Mouse (Mus musculus): ENCODE data around the gene Phtf2. TPM values are rescaled to one million over a fixed set of nuclear protein-coding genes. Genes with fewer than 3 reads are reported as not detected.

Phtf2 gene
- polyA plus RNA-seq, 1 experiment: 39.3 TPM

DNA sequence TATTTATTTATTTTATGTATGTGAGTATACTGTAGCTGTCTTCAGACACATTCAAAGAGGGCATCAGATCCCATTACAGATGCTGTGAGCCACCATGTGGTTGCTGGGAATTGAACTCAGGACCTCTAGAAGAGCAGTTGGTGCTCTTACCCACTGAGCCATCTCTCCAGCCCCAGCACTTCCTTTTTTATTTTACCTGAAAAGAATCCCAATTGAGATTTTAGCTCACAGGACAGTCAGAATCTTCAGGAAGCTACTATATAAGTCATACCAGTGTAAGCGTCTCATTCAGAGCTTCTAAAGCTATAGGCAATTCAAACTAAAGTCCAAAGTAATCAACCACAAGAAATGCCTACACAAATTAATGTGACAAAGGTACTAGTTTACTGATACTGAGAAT, 47.5 kb downstream of the Phtf2 start:
- Histone ChIP-seq H3K9me3 (replicated peaks; ENCODE audit: control insufficient read depth, insufficient read depth, low read length, poor library complexity, severe bottlenecking) (no peaks in the 10 kb centered on the region; the same call in 1 of the 2 replicates), H3K9ac (ENCODE audit: low read depth, poor library complexity, severe bottlenecking) (no peak overlapping the region), H3K36me3 (ENCODE audit: control insufficient read depth, insufficient read depth, low read length, poor library complexity, severe bottlenecking) (no peaks in the 10 kb centered on the region; the same call in 1 of the 2 replicates), H3K27ac (ENCODE audit: insufficient read depth, low read length) (no peak overlapping the region), H3K4me1 (ENCODE audit: control insufficient read depth, insufficient read depth, low read length) (no peaks in the 10 kb centered on the region), H3K27me3 (ENCODE audit: control insufficient read depth, insufficient read depth, low read length, poor library complexity, severe bottlenecking) (no peaks in the 10 kb centered on the region), H3K4me3 (ENCODE audit: low read depth, low read length) (no peak overlapping the region)
- TF ChIP-seq EP300 (IDR thresholded peaks at IDR 0.05; ENCODE audit: insufficient read depth, low read depth, low read length) (no peak), POLR2A (IDR thresholded peaks at IDR 0.05; ENCODE audit: insufficient read depth, low read length) (no peak), CTCF (IDR thresholded peaks at IDR 0.05; ENCODE audit: low read depth, low read length) (no peak)

DNA sequence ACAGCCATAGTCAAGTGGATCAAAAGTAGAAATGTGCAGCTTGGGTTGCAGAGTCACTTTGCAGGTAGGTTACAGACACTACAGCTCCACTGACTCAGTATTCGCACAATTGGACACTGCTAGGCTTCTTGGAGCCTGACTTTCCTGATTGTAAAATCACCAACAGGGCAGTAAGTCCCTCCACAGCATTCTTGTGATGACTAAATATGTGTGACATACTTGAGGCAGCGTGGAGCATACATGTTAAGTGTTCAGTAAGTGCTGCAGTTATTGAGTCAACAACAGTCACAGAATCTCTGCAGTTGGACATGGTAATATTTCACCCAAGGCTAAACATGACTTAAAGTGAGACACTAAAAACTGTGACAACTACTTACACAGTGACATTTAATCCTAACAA, 50.5 kb downstream of the Phtf2 start:
- H3K9ac ChIP-seq (ENCODE audit: low read depth, poor library complexity, severe bottlenecking): no peak overlapping the region
- TF ChIP-seq POLR2A (IDR thresholded peaks at IDR 0.05; ENCODE audit: insufficient read depth, low read length) (no peak), CTCF (IDR thresholded peaks at IDR 0.05; ENCODE audit: low read depth, low read length) (no peak), EP300 (IDR thresholded peaks at IDR 0.05; ENCODE audit: insufficient read depth, low read depth, low read length) (no peak)
- H3K36me3 ChIP-seq (ENCODE audit: control insufficient read depth, insufficient read depth, low read length, poor library complexity, severe bottlenecking): no peaks in the 10 kb centered on the region
- H3K4me3 ChIP-seq (ENCODE audit: low read depth, low read length): no peak overlapping the region
- H3K27me3 ChIP-seq (ENCODE audit: control insufficient read depth, insufficient read depth, low read length, poor library complexity, severe bottlenecking): no peaks in the 10 kb centered on the region
- H3K4me1 ChIP-seq (ENCODE audit: control insufficient read depth, insufficient read depth, low read length): no peaks in the 10 kb centered on the region
- H3K27ac ChIP-seq (ENCODE audit: insufficient read depth, low read length): no peak overlapping the region
- no peaks in the 10 kb centered on the region for H3K9me3 ChIP-seq (replicated peaks; ENCODE audit: control insufficient read depth, insufficient read depth, low read length, poor library complexity, severe bottlenecking)

DNA sequence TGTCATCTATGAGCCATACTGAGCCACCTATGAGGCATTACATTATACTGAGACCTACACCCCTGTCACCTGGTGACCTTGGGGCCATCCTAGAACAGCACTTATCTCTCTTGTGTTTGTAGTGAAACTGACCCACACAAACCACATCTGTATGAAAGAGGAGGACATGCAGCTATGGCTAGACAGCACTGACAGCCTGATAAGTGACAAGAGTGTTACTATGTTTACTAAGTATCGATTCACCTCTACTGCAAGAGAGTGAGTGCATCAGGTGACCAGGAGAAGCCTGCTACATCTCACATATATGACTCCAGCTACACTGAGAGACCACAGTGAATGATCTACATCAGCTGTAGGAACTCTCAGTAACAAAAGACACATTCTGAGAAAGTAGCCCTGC, 51.2 kb downstream of the Phtf2 start:
- H3K4me3 ChIP-seq (ENCODE audit: low read depth, low read length): no peak overlapping the region
- no peaks in the 10 kb centered on the region for H3K9me3 ChIP-seq (replicated peaks; ENCODE audit: control insufficient read depth, insufficient read depth, low read length, poor library complexity, severe bottlenecking)
- no peak for TF ChIP-seq CTCF (IDR thresholded peaks at IDR 0.05; ENCODE audit: low read depth, low read length)
- TF ChIP-seq EP300 (IDR thresholded peaks at IDR 0.05; ENCODE audit: insufficient read depth, low read depth, low read length): no peak
- no peak for TF ChIP-seq POLR2A (IDR thresholded peaks at IDR 0.05; ENCODE audit: insufficient read depth, low read length)
- H3K4me1 ChIP-seq (ENCODE audit: control insufficient read depth, insufficient read depth, low read length): no peaks in the 10 kb centered on the region
- H3K36me3 ChIP-seq (ENCODE audit: control insufficient read depth, insufficient read depth, low read length, poor library complexity, severe bottlenecking): no peaks in the 10 kb centered on the region
- H3K27me3 ChIP-seq (ENCODE audit: control insufficient read depth, insufficient read depth, low read length, poor library complexity, severe bottlenecking): no peaks in the 10 kb centered on the region
- no peak overlapping the region for H3K27ac ChIP-seq (ENCODE audit: insufficient read depth, low read length)
- no peak overlapping the region for H3K9ac ChIP-seq (ENCODE audit: low read depth, poor library complexity, severe bottlenecking)

DNA sequence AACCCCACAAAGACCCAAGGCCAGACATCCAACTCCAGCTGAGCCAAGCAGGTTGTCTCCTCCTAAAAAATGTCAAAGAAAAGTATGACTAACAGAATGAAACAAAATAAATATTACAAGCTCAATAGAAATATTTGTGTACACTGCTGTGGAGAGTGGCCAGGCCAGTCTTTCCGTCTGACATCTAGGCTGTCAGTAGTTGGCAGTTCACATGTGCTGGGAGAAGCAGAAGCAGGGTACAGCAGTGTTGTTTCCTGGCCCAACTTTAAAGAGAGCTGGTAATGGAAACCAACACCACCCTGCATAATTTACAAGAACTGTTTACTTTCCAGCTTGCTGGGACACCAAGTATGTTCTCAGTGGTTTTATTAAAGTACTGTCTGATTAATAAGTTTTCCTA, 60.3 kb downstream of the Phtf2 start:
- no peaks in the 10 kb centered on the region for H3K36me3 ChIP-seq (ENCODE audit: control insufficient read depth, insufficient read depth, low read length, poor library complexity, severe bottlenecking)
- TF ChIP-seq POLR2A (IDR thresholded peaks at IDR 0.05; ENCODE audit: insufficient read depth, low read length) (no peak), CTCF (IDR thresholded peaks at IDR 0.05; ENCODE audit: low read depth, low read length) (no peak), EP300 (IDR thresholded peaks at IDR 0.05; ENCODE audit: insufficient read depth, low read depth, low read length) (no peak)

DNA sequence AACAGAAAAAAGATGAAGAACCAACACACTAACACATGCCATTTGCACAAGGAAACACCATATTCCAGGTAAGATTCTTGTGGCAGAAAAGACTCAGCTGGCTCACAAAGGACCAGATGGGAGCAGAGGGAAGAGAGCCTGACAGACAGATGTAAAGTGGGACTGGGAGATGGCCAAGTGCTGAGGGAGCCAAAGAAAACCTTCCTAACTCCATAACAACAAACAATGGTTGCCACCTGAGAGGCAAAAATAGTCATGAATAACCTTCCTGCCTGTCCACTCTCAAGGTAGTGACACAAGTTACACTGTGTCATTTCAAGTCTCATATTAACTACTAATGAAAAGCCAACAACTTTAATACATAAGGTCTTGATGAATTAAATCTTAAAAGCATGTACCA, 60.8 kb downstream of the Phtf2 start:
- Histone ChIP-seq H3K9me3 (replicated peaks; ENCODE audit: control insufficient read depth, insufficient read depth, low read length, poor library complexity, severe bottlenecking) (no peaks in the 10 kb centered on the region), H3K36me3 (ENCODE audit: control insufficient read depth, insufficient read depth, low read length, poor library complexity, severe bottlenecking) (no peaks in the 10 kb centered on the region), H3K9ac (ENCODE audit: low read depth, poor library complexity, severe bottlenecking) (no peak overlapping the region), H3K4me1 (ENCODE audit: control insufficient read depth, insufficient read depth, low read length) (no peaks in the 10 kb centered on the region), H3K27ac (ENCODE audit: insufficient read depth, low read length) (no peak overlapping the region), H3K27me3 (ENCODE audit: control insufficient read depth, insufficient read depth, low read length, poor library complexity, severe bottlenecking) (no peaks in the 10 kb centered on the region), H3K4me3 (ENCODE audit: low read depth, low read length) (no peak overlapping the region)
- TF ChIP-seq EP300 (IDR thresholded peaks at IDR 0.05; ENCODE audit: insufficient read depth, low read depth, low read length): no peak
- TF ChIP-seq CTCF (IDR thresholded peaks at IDR 0.05; ENCODE audit: low read depth, low read length): no peak
- TF ChIP-seq POLR2A (IDR thresholded peaks at IDR 0.05; ENCODE audit: insufficient read depth, low read length): no peak

More for the DNA sequence above, 60.3 kb downstream of the Phtf2 start:
- Histone ChIP-seq H3K9ac (ENCODE audit: low read depth, poor library complexity, severe bottlenecking) (no peak overlapping the region), H3K4me1 (ENCODE audit: control insufficient read depth, insufficient read depth, low read length) (no peaks in the 10 kb centered on the region), H3K27ac (ENCODE audit: insufficient read depth, low read length) (no peak overlapping the region), H3K4me3 (ENCODE audit: low read depth, low read length) (no peak overlapping the region), H3K27me3 (ENCODE audit: control insufficient read depth, insufficient read depth, low read length, poor library complexity, severe bottlenecking) (no peaks in the 10 kb centered on the region), H3K9me3 (replicated peaks; ENCODE audit: control insufficient read depth, insufficient read depth, low read length, poor library complexity, severe bottlenecking) (no peaks in the 10 kb centered on the region)

DNA sequence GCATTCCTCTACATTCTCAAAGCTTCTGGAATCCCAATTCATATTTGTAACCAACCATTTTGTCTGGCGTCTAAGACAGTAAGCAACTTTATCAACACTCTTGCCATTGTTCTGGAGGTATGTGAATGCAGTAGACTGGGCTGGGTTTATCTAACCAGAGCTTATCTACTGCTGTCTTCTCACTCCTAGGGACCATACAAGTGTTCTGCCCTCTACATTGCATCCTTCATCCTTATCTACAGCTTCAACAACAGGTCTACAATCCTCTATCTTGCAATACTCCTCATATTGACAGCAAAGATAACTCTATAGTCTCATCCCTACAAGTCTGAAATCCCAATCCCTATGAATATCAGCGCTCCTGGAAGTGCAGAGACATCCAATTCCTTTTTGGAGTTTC, 66.8 kb downstream of the Phtf2 start:
- no peak for TF ChIP-seq EP300 (IDR thresholded peaks at IDR 0.05; ENCODE audit: insufficient read depth, low read depth, low read length)
- TF ChIP-seq CTCF (IDR thresholded peaks at IDR 0.05; ENCODE audit: low read depth, low read length): no peak
- TF ChIP-seq POLR2A (IDR thresholded peaks at IDR 0.05; ENCODE audit: insufficient read depth, low read length): no peak
- no peaks in the 10 kb centered on the region for H3K9me3 ChIP-seq (replicated peaks; ENCODE audit: control insufficient read depth, insufficient read depth, low read length, poor library complexity, severe bottlenecking)
- no peaks in the 10 kb centered on the region for H3K4me1 ChIP-seq (ENCODE audit: control insufficient read depth, insufficient read depth, low read length)
- no peak overlapping the region for H3K9ac ChIP-seq (ENCODE audit: low read depth, poor library complexity, severe bottlenecking)
- no peaks in the 10 kb centered on the region for H3K27me3 ChIP-seq (ENCODE audit: control insufficient read depth, insufficient read depth, low read length, poor library complexity, severe bottlenecking)
- H3K4me3 ChIP-seq (ENCODE audit: low read depth, low read length): no peak overlapping the region
- no peak overlapping the region for H3K27ac ChIP-seq (ENCODE audit: insufficient read depth, low read length)
- no peaks in the 10 kb centered on the region; the same call in 1 of the 2 replicates for H3K36me3 ChIP-seq (ENCODE audit: control insufficient read depth, insufficient read depth, low read length, poor library complexity, severe bottlenecking)

All from ES-Bruce4 (cell line).